Mouse (Mus musculus) gastrocnemius, adult 18-20 months (tissue): ENCODE results near the gene Trim7. TPM values are rescaled to one million over a fixed set of nuclear protein-coding genes. Genes with fewer than 3 reads are reported as not detected.
"Not testable (repeated sequence)": the region's sequence is repeated elsewhere in the genome, so short reads cannot be mapped to it uniquely, and the experiment has no call there.

ENCODE experiments used
- DNase-seq: peaks from one replicate; pipeline ENCODE4 v3.0.0; 2021; ENCODE audit warnings: low spot score
- long read RNA-seq, 2 experiments: library from polyadenylated mRNA; stranded (forward); transcript quantifications; one replicate each; pipeline ENCODE4 v2.0.0; 2021
- total RNA-seq, 2 experiments: library from RNA; stranded (reverse); gene quantifications; 2 replicates each; pipeline ENCODE4 v1.2.3; 2021

Gene Trim7
- 10 to 100 TPM; 34.7 to 41.9 TPM for total RNA-seq
- long read RNA-seq, experiment 1, transcript Trim7-201 (7 exons, 2,161 nt): major isoform, 19 of 27 reads
- long read RNA-seq, experiment 1, partial matches to known transcripts: 3 of 27 reads
- long read RNA-seq, experiment 1, other reads (novel, unspliced or antisense): 5 of 27 reads
- long read RNA-seq, experiment 2, transcript Trim7-201 (7 exons, 2,161 nt): major isoform, 17 of 26 reads
- long read RNA-seq, experiment 2, partial matches to known transcripts: 1 of 26 reads
- long read RNA-seq, experiment 2, other reads (novel, unspliced or antisense): 8 of 26 reads

DNA sequence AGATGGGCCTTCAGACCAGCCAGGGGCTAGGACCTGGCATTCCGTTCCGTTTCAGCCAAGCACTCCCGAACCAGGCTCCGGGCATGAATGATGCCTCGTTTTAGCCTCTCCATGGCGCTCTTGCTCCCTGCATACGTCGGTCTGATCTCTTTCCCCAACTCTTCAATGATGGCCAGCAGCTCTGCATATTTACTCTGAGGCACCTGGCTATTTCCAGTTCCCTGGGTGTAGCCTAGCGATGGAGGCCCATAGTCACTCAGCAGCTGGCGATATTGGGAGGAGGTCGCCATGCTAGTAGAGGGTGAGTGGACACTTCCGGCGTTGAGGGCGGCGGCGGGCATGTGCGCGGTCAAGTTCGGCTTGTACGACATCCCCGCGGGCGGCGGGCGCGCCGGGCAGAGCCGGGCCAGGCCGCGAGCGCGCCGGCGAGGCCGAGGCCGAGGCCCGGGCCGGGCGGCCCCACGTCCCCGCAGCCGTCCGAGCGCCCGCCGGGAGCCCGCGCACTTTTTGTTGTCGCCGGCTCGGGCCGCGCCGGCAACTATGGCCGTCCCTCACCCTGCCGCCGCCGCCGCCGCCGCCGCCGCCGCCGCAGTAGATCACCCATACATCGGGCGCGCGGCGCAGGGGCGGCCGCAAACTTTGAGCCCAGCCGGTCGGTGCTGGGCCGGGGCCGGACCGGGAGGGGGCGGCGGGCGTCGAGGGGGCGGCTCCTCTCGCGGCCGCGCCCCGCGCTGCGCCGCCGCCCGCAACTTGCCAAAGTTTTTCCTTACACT lies at the start of gene Trim7, which contains the start of gene Gm12184:
Gene Trim7, plus strand, starts transcription at position 162 of the 773 bp plus-strand sequence.
Gene Gm12184, minus strand, starts transcription at position 677 of the 773 bp plus-strand sequence.
- DNase-seq: not testable (repeated sequence)

DNA sequence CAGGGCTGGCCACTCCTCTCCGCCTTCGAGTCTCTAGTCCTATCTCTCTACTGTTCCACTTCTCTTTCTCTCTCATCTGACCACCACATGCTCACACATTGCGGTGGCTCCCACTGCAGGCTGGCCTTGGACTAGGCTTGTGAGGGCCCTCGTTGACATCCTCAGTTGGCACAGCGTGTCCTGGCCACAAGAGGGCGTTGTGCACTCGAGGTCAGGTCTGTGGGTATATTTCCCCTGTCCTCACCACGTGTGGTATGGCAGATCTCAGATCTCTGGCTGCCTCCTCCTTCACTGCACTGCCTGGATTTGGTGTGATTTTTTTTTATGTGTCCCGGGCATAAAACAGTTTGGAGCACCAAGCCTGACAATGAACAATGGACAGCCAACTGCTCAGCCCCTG lies 49.3 kb upstream of the Trim7 start:
- DNase-seq: no peak

DNA sequence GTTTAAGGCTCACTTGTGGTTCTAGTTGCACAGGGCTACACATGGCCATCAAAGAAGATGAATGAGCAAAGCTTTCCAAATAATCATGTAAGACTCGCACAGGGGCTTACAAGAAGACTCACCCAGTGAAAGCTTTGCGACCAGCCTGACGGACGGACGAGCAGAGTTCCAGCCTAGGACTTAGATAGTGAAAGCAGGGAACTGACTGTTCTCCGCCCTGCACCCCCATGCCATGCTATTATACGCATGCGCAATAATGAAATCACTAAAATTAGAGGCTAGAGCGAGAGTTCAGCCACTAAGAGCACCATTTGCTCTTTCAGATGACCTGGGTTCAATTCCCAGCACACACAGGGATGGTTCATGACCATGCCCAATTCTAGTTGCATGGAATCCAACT lies 48.6 kb upstream of the Trim7 start:
- no peak for DNase-seq

DNA sequence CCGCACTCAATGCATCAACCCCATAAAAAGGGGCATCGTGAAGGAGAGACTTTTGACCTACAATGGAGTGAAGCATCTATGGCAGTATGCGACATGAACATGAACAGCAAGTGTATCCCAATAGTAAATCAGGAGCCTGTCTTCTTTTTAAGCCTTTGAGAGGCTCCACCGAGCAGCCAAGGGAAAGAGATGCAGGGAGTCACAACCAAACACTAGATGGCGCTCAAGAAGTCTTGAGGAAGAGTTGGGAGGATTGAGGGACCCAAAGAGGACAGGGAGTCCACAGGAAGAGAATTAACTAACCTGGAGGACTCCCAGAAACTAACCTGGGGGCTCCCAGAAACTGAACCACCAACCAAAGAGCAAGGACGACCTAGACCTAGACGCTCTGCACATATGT lies 46.5 kb upstream of the Trim7 start:
- DNase-seq: peak; percentile 41

DNA sequence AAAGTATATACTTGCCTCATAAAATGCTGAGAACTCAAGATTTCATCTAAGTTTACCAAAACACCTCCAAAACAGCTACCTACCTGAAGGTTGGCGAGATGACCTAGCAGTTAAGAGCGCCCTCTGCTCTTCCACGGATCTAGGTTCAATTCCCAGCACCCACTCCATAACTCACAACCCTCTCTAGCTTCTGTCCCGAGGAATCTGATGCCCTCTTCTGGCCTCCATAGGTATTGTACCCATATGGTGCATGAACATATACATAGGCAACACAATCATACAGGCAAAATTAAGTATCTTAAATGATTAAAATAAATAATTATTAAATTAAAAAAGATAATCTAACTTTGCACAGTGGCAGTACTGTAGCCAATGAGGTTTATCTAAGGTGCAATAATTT lies 43.7 kb upstream of the Trim7 start:
- no peak for DNase-seq

DNA sequence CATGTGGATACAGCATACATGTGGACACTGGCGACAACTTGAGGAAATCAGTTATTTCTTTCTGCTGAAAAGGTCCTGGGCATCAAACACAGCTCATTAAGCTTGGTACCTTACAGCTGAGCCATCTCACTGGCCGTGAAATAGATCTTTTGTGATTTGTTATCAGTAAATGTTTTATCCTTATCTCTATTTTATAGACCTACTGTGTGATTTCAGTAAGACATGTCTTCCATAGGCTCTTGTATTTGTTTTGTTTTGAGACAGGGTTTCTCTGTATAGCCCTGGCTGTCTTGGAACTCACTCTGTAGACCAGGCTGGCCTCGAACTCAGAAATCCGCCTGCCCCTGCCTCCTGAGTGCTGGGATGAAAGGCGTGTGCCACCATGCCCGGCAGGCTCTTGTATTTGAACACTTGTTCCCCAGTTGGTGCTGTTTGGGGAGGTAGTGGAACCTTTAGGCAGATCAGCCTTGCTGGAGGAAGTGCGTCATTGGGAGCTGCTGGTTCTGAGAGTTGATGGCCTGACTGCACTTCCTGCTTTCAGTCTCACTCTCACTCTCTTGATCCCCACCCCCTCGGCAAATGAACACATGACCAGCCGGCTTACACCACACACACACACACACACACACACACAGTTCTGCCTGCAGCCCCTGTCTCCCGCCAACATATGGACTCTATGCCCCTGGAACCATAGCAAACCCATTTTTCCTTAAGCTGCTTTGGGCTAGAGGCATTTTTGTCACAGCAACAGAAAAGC lies 38.3 kb upstream of the Trim7 start:
- DNase-seq: peak; percentile 25

DNA sequence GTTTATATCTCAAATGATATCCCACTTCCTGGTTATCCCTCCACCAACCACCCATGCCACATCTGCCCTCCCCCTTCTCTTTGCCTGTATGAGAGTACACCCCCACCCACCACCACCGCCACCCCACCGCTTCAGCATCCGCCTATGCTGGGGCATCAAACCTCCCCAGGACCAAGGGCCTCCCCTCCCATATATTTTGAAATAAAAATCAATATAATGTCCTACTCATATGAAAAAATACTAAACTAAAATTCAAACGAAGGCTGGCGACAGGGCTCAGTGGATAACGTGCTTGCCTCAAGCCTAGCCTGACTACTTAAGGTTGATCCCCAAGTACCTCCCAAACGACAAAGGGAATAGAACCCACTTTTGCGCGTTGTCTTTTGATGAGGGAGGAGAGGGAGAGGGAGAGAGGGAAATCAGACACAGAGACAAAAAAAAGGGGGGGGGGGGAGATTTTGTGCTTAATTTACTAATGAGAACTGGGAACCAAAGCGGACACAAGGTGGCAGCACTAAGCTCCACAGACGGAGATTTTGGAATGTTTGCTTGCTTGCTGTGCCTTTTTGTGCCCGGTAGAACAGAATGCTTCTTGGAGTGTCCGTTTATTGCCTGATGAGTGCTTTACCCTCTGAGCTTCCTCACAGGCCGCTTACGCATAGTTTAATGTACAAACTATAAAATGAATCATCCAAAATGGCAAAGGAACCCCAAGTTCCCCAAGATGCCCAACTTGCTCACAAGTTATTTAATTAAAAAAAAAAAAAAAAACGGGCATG lies 37.4 kb upstream of the Trim7 start:
- peak; percentile 76 for DNase-seq

DNA sequence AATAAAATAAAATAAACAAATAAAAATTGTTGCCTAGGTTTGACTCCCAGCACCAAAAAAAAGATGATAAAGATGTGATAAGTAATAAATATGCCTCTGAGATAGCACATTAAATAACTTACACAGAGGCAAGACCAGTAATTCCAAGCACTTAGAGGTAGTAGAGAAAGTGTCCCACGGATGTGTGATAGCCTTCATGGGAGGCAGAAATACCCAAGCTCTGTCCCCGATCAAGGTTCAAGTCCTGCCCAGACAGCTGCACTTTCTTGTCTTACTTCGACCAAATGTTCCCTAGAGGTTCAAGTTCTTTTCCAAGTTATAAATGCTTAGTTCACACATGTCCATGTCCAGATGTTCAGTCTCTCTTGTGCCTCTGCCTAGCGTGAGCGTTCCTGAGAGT lies 36.7 kb upstream of the Trim7 start:
- DNase-seq: no peak

DNA sequence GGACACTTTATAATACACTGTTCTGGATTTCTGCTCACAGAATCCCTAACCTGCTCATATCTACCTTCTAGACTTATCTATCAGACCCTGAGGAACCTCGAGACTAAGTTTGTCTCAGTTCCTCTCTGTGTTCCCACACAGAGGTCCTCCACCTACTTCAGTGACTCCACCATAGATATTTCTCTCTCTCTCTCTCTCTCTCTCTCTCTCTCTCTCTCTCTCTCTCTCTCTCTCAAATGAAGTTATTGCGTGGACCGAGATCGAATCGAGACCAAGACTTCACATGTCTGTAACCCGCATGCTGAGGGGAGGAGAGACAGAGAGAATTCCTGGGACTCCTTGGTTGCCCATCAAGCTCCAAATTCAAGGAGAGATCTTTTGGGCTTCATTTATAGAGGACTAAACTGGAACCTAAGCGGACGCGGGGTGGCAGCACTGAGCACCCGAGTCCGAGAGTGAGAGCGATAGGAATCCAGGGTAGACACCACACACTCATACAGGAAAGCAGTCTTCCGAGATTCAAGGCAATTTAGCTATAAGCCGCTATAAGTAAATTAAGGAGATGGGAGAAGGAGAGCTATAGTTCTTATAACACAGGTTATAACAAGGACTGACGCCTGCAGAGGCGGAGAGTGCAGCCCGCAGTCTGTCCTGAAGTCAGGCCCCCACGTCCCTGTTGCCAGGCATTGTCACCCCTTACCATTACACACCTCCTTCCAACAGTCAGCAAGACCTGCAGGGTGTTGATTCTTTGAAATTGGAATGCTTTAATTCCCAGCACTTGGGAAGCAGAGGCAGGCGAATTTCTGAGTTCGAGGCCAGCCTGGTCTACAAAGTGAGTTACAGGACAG lies 35.7 kb upstream of the Trim7 start:
- DNase-seq: peak; percentile 86

DNA sequence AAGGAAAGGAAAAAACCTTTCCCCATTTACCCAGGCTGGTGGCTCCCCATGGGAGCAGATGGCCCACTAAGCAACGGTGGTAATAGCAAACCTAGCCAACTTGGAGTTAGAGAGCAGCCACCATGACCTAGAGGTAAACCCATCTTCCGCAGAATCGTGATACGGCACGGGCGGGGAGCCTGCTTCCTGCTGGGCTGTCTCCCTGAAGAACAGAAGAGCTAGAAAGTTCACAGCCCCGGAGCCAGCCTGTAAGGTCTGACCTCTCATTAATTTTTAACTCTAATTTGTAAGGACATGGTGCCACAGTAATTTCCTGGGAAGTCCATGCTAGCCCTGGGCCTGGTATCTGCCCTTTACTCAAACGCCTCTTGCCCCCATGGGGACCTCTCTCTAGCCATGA lies 35.0 kb upstream of the Trim7 start:
- DNase-seq: no peak

DNA sequence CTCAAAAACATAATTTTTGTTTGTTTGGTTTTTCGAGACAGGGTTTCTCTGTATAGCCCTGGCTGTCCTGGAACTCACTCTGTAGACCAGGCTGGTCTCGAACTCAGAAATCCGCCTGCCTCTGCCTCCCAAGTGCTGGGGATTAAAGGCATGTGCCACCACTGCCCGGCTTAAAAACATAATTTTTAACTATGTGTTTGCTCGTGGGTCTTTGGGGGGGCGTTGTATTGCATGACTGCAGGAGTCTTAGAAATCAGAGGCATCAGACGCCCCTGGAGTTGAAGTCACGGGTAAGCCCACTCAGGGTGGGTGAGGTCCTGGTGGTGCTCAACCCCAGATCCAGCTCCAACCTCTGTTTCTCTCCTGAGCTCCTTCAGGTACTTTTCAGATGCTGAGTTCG lies 34.0 kb upstream of the Trim7 start:
- not testable (repeated sequence) for DNase-seq

DNA sequence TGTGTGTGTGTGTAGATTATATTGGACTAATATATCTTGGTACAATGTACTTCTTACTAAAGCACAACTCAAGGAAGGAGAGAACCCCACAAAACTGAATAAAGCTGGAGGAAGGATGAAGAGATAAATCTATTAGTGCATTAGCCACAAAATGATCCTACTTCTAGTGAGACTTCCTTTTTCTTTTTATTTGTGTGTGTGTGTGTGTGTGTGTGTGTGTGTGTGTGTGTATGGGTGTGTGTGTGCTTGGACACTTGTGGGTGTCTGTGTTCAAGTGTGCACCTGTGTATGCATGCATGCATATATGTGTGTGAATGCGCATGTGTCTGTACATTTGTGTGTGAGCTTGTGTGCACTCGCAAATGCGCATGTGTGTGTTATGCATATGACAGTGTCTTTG lies 32.8 kb upstream of the Trim7 start:
- DNase-seq: no peak

DNA sequence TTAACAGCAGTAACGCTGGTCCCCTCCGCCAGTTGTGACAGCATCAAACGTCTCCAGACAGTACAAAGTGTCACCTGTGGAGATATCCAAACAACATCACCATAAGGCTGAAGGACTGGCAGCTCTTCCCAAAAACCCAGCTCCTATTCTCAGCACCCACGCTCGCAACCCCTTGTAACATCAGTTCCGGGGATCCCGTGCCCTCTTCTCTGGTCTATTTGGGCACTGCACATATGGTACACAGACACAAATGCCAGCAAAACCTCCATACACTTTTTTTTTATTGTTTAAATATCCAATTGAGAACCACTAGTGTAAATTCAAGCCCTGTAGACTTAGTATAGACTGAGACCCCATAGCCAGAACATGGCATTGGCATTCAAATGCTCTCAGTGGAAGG lies 30.7 kb upstream of the Trim7 start:
- no peak for DNase-seq

DNA sequence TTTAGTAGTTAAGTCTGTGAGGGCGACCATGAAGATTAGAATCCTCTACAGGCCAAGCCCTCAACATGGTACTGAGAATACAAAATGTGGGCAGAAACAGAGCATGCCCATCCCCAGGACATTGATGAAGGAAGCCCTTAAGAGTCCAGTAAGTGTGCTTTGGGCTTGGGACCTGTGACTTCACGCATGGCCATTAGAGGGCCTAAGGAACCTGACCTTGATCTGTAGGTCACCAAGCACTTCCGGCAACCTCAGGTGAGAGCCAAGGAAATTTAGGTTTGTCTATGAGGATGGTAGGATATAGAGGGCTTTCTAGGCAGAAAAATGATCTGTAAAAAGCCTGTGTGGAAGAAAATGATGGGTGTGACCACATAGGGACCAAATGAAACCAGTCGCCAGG lies 29.6 kb upstream of the Trim7 start:
- DNase-seq: no peak

DNA sequence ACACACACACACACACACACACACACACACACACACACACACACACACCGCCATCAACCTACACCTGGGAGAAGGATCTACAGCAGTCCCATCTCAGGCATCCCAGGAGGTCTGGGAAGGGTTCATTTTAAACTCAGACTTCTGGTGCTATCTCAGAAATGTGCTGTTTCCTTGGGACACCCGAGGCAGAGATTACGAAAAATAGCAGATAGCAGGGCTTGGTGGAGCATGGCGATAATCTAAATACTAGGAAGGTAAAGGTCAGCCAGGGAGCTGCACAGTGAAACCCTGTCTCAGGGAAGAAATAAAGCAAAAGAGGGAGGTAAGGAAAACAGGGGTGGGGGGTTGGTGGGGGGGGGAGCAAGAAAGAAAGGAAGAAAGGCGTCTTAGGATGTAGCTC lies 28.7 kb upstream of the Trim7 start:
- DNase-seq: no peak

DNA sequence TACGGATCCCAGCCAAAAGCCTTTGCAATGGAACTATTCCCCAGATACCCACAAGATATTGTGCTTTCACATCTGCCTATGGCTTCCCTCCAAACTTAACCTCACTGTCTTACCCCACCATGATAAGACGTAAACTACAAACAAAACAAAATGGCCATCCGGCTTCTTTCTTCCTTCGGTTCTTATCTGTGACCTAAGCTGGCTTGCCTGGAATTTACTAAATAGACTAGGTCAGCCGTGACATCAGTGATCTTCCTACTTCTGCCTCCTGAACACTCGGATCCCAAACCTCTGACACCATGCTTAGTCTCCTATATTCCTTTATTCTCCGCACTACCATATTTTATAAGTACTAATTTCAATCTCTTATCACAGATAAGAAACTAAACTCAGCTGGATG lies 27.6 kb upstream of the Trim7 start:
- DNase-seq: no peak

DNA sequence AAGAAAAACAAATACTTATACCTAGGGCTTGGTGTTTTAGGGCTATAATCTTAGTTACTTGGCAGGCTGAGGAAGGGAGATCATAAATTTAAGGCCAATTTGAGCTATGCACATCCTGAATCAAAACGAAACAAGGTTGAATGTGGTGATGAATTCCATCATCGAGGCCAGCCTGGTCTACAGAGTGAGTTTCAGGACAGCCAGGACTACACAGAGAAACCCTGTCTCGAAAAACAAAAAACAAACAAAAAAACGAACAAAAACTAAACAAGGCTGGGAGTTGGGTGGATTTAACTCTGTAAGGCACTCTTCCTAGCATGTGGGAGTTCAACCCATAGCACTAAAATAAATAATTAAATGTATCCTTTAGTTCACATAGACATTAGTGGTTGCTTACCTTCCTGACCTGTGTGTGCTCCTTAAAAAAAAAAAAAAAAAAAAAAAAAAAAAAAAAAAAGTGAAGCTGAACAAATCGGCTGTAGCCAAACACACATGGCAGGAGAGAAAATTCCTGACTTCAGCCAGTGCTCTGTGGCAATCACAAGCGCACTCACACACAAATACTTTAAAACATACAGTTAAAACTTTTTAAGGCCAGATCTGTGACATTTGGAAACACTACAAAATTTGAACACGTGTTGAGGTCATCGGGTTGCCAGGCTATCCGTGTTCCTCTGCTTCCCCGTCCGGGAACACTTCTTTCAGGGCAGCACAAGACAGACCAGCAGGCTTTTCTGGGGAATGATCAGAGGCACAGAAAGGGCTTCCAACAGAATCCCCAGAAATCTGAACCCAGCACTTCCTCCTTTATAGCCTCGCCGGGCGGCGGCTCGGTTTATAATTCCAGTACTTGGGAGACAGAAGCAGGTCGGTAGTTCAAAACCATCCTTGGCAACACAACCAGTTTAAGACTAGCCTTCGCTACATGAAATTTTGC lies 26.7 kb upstream of the Trim7 start:
- no peak for DNase-seq

DNA sequence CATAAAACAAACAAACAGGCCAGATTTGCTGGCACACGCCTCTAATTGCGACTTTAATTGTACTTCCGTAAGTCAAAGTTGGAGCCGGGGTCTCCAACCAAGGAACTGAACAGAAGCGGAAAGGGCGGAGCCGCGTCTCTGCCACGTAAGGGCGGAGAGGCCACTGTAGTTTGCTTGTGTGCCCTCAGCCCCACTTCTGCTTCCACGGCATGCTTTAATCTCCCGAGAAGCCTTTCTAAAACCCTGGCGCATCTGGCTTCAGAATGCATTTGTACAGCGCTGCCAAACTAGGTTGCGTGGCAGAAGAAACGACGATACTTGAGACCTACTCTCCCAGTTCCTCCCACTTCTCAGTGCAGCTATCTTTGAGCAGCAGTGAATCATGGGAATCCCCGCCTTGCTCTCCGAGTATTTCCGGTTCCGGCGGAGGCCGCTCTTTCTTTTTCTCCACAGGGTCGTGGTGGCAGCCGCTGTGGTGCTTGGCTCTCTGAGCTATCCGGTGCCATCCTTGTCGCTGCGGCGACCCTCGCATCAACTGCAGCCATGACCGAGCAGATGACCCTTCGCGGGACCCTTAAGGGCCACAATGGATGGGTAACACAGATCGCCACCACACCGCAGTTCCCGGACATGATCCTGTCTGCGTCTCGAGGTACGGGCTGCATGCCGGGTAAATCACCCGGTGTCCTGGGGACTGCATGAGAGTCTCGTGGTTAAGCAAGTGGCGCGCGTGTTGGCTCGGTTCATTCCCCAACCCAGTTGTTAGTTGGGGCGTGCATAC lies 25.8 kb upstream of the Trim7 start, which contains the start of gene Rack1:
Gene Rack1, plus strand, starts transcription at position 412 of the 781 bp plus-strand sequence.
- peak; percentile 90 for DNase-seq
